Mouse (Mus musculus) bone marrow macrophage, adult 2 months (primary cell): ENCODE measurements around the gene Platr17.

Experiments used
- CTCF ChIP-seq: IDR thresholded peaks from 2 replicates; pipeline ENCODE4 v1.5.1; 2012; ENCODE audit warnings: low read depth, mild to moderate bottlenecking, low read length, moderate library complexity
- POLR2A ChIP-seq: IDR thresholded peaks from 2 replicates; pipeline ENCODE4 v1.6.1; 2012; ENCODE audit warnings: mild to moderate bottlenecking, low read depth, low read length, borderline replicate concordance

DNA sequence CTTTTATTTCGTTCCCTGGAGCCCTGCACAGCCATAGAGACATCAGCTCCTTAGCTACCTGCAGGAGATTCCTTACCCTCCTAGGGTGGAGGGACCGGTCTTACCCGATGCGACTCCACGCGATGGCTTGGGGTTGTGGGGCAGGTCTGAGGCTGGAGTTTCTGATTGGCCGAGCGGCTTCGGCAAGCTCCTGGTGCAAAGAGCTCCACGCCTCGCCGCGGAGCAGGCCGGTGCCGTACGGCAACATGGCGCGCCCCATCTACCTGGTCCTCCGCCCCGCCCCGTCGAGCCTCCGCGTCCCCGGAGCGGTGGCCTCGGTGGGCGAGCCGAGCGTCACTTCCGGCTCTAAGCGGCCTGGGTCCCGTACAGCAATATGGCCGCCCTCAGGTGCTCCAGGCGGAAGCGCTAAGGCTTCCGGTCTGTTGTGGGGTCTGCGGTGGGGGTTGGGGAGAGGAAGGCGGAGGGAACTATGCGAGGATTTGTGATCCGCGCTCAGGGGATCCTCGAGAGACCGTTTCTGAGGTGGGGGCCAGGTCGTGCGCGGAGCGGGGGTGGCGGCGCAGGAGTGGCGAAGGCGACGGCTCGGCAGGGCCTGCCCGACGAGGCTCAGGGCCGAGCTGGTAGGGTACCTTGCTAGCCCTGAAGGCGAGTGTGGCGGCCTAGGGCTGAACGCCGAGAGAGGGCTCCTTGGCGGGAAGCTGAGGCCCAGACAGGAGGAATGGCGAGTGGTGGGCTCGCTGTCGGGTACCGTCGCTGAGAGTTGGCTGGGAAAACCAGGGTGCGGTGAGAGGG, 4.3 kb downstream of the Platr17 start, which contains the start of gene Daxx:
- TF ChIP-seq CTCF (no peak), POLR2A (no peak)
